Mouse (Mus musculus) urinary bladder, postnatal 4 days (tissue): ENCODE data around the gene Prss54.
"Not testable (repeated sequence)": the region's sequence is repeated elsewhere in the genome, so short reads cannot be mapped to it uniquely, and the experiment has no call there.

Experiments
- DNase-seq, 2 experiments: peaks; one replicate each; pipeline ENCODE4 v3.0.0; 2021 to 2022; ENCODE audit warnings: low spot score in 2 of 2

Gene Prss54

GRCm38 (mm10) chr8:95576240-95576639 lies at the start of gene Prss54:
Prss54 (minus strand) TSS chr8:95576340.
- DNase-seq, result no peak

- no peak for DNase-seq
Measured at GRCm38 (mm10) chr8:95624833-95625232, 48.7 kb upstream of the Prss54 start.

- DNase-seq, result no peak
Measured at GRCm38 (mm10) chr8:95620046-95620445, 43.9 kb upstream of the Prss54 start.

GRCm38 (mm10) chr8:95616383-95616782 lies 40.2 kb upstream of the Prss54 start:
- no peak for DNase-seq

- DNase-seq, result no peak
Measured at GRCm38 (mm10) chr8:95611769-95612168, 35.6 kb upstream of the Prss54 start.

- no peak for DNase-seq
Measured at GRCm38 (mm10) chr8:95610749-95611148, 34.6 kb upstream of the Prss54 start.

- no peak for DNase-seq
Measured at GRCm38 (mm10) chr8:95609406-95609805, 33.3 kb upstream of the Prss54 start.

- DNase-seq, result no peak
Measured at GRCm38 (mm10) chr8:95607210-95607609, 31.1 kb upstream of the Prss54 start.

GRCm38 (mm10) chr8:95606509-95606908 lies 30.4 kb upstream of the Prss54 start:
- DNase-seq, result not testable (repeated sequence)

GRCm38 (mm10) chr8:95602168-95602567 lies 26.0 kb upstream of the Prss54 start:
- DNase-seq, result no peak

- DNase-seq, result no peak
Measured at GRCm38 (mm10) chr8:95601306-95601705, 25.2 kb upstream of the Prss54 start.

GRCm38 (mm10) chr8:95599861-95600260 lies 23.7 kb upstream of the Prss54 start:
- DNase-seq, result peak in 1 of 2 experiments; percentile 68

- DNase-seq, result no peak
Measured at GRCm38 (mm10) chr8:95596841-95597241, 20.7 kb upstream of the Prss54 start.

GRCm38 (mm10) chr8:95595131-95595530 lies 19.0 kb upstream of the Prss54 start:
- DNase-seq, result no peak

- no peak for DNase-seq
Measured at GRCm38 (mm10) chr8:95593439-95594393, 17.6 kb upstream of the Prss54 start.

- no peak for DNase-seq
Measured at GRCm38 (mm10) chr8:95592131-95592780, 16.1 kb upstream of the Prss54 start.

- no peak for DNase-seq
Measured at GRCm38 (mm10) chr8:95590539-95590938, 14.4 kb upstream of the Prss54 start.

GRCm38 (mm10) chr8:95589282-95589681 lies 13.1 kb upstream of the Prss54 start:
- DNase-seq, result no peak

GRCm38 (mm10) chr8:95587339-95587738 lies 11.2 kb upstream of the Prss54 start:
- no peak for DNase-seq

- no peak for DNase-seq
Measured at GRCm38 (mm10) chr8:95573146-95573545, 3.0 kb downstream of the Prss54 start.

- DNase-seq, result no peak
Measured at GRCm38 (mm10) chr8:95566809-95567208, 9.3 kb downstream of the Prss54 start.

GRCm38 (mm10) chr8:95566217-95566616 lies 9.9 kb downstream of the Prss54 start:
- DNase-seq, result no peak

- DNase-seq, result no peak
Measured at GRCm38 (mm10) chr8:95555963-95556362, 20.2 kb downstream of the Prss54 start.
